Mouse (Mus musculus): ENCODE measurements around the gene Wiz. TPM values are rescaled to one million over a fixed set of nuclear protein-coding genes. Genes with fewer than 3 reads are reported as not detected.

Wiz gene
- total and polyA plus RNA-seq, 2 experiments from 2014 or later: 28.4 to 56.8 TPM

GRCm38 (mm10) chr17:32341102-32341501 lies 48.1 kb downstream of the Wiz start:
- H3K9me3 ChIP-seq (ENCODE audit: low read length): no peaks in the 10 kb centered on the region
- H3K4me3 ChIP-seq (ENCODE audit: low read length): no peak overlapping the region
- no peak overlapping the region for H3K27ac ChIP-seq
- no peaks in the 10 kb centered on the region for H3K27me3 ChIP-seq (ENCODE audit: insufficient read depth, low read length)
- H3K36me3 ChIP-seq (ENCODE audit: insufficient read depth, low read length): peaks cover 26% of the 10 kb centered on the region
- TF ChIP-seq CTCF (IDR thresholded peaks at IDR 0.05; ENCODE audit: low read depth): no peak
- no peak overlapping the region for H3K4me2 ChIP-seq (ENCODE audit: low read depth, low read length)
- H3K9ac ChIP-seq (replicated peaks; ENCODE audit: low read length): no peak overlapping the region
- 85% methylated on average over 1 of the region's 1 CpGs for WGBS
- ATAC-seq (no peak), DNase-seq (ENCODE audit: low spot score) (no peak)
- H3K4me1 ChIP-seq (ENCODE audit: insufficient read depth, low read length): no peaks in the 10 kb centered on the region

DNA sequence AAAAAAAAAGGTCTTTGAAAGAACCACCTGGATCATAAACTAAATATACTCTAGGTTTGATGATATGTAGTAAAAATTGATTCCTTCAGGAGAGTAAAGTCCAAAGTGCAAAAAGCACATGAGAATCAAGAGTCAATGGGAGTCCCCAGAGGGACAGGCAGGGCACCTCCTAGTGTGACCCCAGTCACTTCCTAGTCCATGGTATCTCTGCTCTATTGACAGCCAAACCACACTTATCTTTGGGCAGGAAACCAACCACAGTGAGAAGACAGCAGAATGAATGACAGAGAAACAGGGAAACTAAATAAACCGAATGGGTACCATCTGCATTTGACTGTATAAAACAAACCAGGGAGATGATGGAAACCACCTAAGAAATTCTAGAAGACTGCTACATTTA lies 49.1 kb downstream of the Wiz start:
- Histone ChIP-seq H3K4me2 (ENCODE audit: low read depth, low read length) (no peak overlapping the region), H3K9ac (replicated peaks; ENCODE audit: low read length) (no peak overlapping the region), H3K9me3 (ENCODE audit: low read length) (no peaks in the 10 kb centered on the region), H3K36me3 (ENCODE audit: insufficient read depth, low read length) (peaks cover 36% of the 10 kb centered on the region), H3K4me3 (ENCODE audit: low read length) (no peak overlapping the region), H3K27me3 (ENCODE audit: insufficient read depth, low read length) (no peaks in the 10 kb centered on the region), H3K4me1 (ENCODE audit: insufficient read depth, low read length) (no peaks in the 10 kb centered on the region), H3K27ac (no peak overlapping the region)
- DNase-seq (ENCODE audit: low spot score): no peak
- TF ChIP-seq CTCF (IDR thresholded peaks at IDR 0.05; ENCODE audit: low read depth): no peak
- WGBS: 88% methylated on average over 1 of the region's 1 CpGs
- no peak for ATAC-seq

GRCm38 (mm10) chr17:32335869-32336268 lies 53.4 kb downstream of the Wiz start:
- no peak overlapping the region for H3K9ac ChIP-seq (replicated peaks; ENCODE audit: low read length)
- no peak for TF ChIP-seq CTCF (IDR thresholded peaks at IDR 0.05; ENCODE audit: low read depth)

GRCm38 (mm10) chr17:32334921-32335320 lies 54.3 kb downstream of the Wiz start:
- no peak for TF ChIP-seq CTCF (IDR thresholded peaks at IDR 0.05; ENCODE audit: low read depth)
- WGBS: 90% methylated on average over 12 of the region's 12 CpGs
- Histone ChIP-seq H3K4me3 (ENCODE audit: low read length) (no peak overlapping the region), H3K4me1 (ENCODE audit: insufficient read depth, low read length) (no peaks in the 10 kb centered on the region), H3K9me3 (ENCODE audit: low read length) (no peaks in the 10 kb centered on the region), H3K36me3 (ENCODE audit: insufficient read depth, low read length) (peaks cover 63% of the 10 kb centered on the region), H3K27ac (no peak overlapping the region), H3K4me2 (ENCODE audit: low read depth, low read length) (no peak overlapping the region), H3K27me3 (ENCODE audit: insufficient read depth, low read length) (no peaks in the 10 kb centered on the region), H3K9ac (replicated peaks; ENCODE audit: low read length) (no peak overlapping the region)
- no peak for DNase-seq (ENCODE audit: low spot score)
- ATAC-seq: no peak

More at GRCm38 (mm10) chr17:32335869-32336268, 53.4 kb downstream of the Wiz start:
- 77% methylated on average over 2 of the region's 2 CpGs for WGBS
- no peaks in the 10 kb centered on the region for H3K4me1 ChIP-seq (ENCODE audit: insufficient read depth, low read length)
- no peak overlapping the region for H3K27ac ChIP-seq
- H3K27me3 ChIP-seq (ENCODE audit: insufficient read depth, low read length): no peaks in the 10 kb centered on the region
- H3K9me3 ChIP-seq (ENCODE audit: low read length): no peaks in the 10 kb centered on the region
- no peak for DNase-seq (ENCODE audit: low spot score)
- H3K36me3 ChIP-seq (ENCODE audit: insufficient read depth, low read length): peaks cover 63% of the 10 kb centered on the region
- ATAC-seq: no peak
- H3K4me2 ChIP-seq (ENCODE audit: low read depth, low read length): no peak overlapping the region
- H3K4me3 ChIP-seq (ENCODE audit: low read length): no peak overlapping the region

- 88% methylated on average over 29 of the region's 31 CpGs for WGBS
- Histone ChIP-seq H3K4me1 (ENCODE audit: insufficient read depth, low read length) (no peaks in the 10 kb centered on the region), H3K9me3 (ENCODE audit: low read length) (no peaks in the 10 kb centered on the region), H3K27me3 (ENCODE audit: insufficient read depth, low read length) (no peaks in the 10 kb centered on the region), H3K36me3 (ENCODE audit: insufficient read depth, low read length) (peaks cover 63% of the 10 kb centered on the region), H3K27ac (no peak overlapping the region), H3K4me3 (ENCODE audit: low read length) (no peak overlapping the region), H3K4me2 (ENCODE audit: low read depth, low read length) (no peak overlapping the region), H3K9ac (replicated peaks; ENCODE audit: low read length) (no peak overlapping the region)
- no peak for TF ChIP-seq CTCF (IDR thresholded peaks at IDR 0.05; ENCODE audit: low read depth)
- DNase-seq (ENCODE audit: low spot score) (no peak), ATAC-seq (0 out of 2 replicates have a peak, but pooled peaks have one; percentile 10)
Measured at GRCm38 (mm10) chr17:32333675-32334303, 55.5 kb downstream of the Wiz start.

- Histone ChIP-seq H3K4me1 (ENCODE audit: insufficient read depth, low read length) (no peaks in the 10 kb centered on the region), H3K4me2 (ENCODE audit: low read depth, low read length) (no peak overlapping the region), H3K36me3 (ENCODE audit: insufficient read depth, low read length) (peaks cover 17% of the 10 kb centered on the region), H3K9me3 (ENCODE audit: low read length) (no peaks in the 10 kb centered on the region), H3K9ac (replicated peaks; ENCODE audit: low read length) (no peak overlapping the region), H3K27me3 (ENCODE audit: insufficient read depth, low read length) (no peaks in the 10 kb centered on the region), H3K27ac (no peak overlapping the region), H3K4me3 (ENCODE audit: low read length) (no peak overlapping the region)
- ATAC-seq: no peak
- no peak for TF ChIP-seq CTCF (IDR thresholded peaks at IDR 0.05; ENCODE audit: low read depth)
- no peak for DNase-seq (ENCODE audit: low spot score)
Measured at GRCm38 (mm10) chr17:32327501-32327900, 61.7 kb downstream of the Wiz start.

GRCm38 (mm10) chr17:32322809-32323208 lies 66.4 kb downstream of the Wiz start:
- ATAC-seq: no peak
- 85% methylated on average over 1 of the region's 1 CpGs for WGBS
- H3K36me3 ChIP-seq (ENCODE audit: insufficient read depth, low read length): peaks cover 8% of the 10 kb centered on the region; the same call in 1 of the 2 replicates

More at GRCm38 (mm10) chr17:32322809-32323208, 66.4 kb downstream of the Wiz start:
- Histone ChIP-seq H3K4me1 (ENCODE audit: insufficient read depth, low read length) (no peaks in the 10 kb centered on the region; the same call in 1 of the 2 replicates), H3K27me3 (ENCODE audit: insufficient read depth, low read length) (no peaks in the 10 kb centered on the region), H3K4me2 (ENCODE audit: low read depth, low read length) (no peak overlapping the region), H3K4me3 (ENCODE audit: low read length) (no peak overlapping the region), H3K9me3 (ENCODE audit: low read length) (no peaks in the 10 kb centered on the region), H3K9ac (replicated peaks; ENCODE audit: low read length) (0 out of 2 replicates have a peak overlapping the region, but pooled peaks have one; percentile 13), H3K27ac (no peak overlapping the region)
- no peak for DNase-seq (ENCODE audit: low spot score)
- TF ChIP-seq CTCF (IDR thresholded peaks at IDR 0.05; ENCODE audit: low read depth): no peak
